8 mouse cellular contexts compared by ENCODE assay signal in genomic region chr3:59262704-59263103, GRCm38 (mm10). TPM values are rescaled to one million over a fixed set of nuclear protein-coding genes. Genes with fewer than 3 reads are reported as not detected.
A peak's percentile ranks its signal among the peaks of the same experiment; 100 is the strongest.
DNase-seq lines count a peak whose midpoint lies in the region; ATAC-seq and TF ChIP-seq lines count a peak whose summit lies in the region.

TSS of gene P2ry12 (minus strand) at chr3:59262871.

- no peak for TF ChIP-seq CTCF in liver, adult 2 months (IDR thresholded peaks at IDR 0.05; ENCODE audit: low read depth, low read length)

- H3K27me3 ChIP-seq in liver, adult 2 months (ENCODE audit: control insufficient read depth, insufficient read depth, low read length), result no peaks in the 10 kb centered on the region
- 0 out of 2 replicates have a peak, but pooled peaks cover 2% of the 10 kb centered on the region for H3K27me3 ChIP-seq in hindbrain, embryonic 13.5 days

- no peaks in the 10 kb centered on the region for H3K36me3 ChIP-seq in liver, adult 2 months (ENCODE audit: control insufficient read depth, insufficient read depth, low read length)
- peaks cover 6% of the 10 kb centered on the region; the same call in 1 of the 2 replicates for H3K36me3 ChIP-seq in hindbrain, embryonic 13.5 days

- peak within 1 kb of the TSS; percentile 20; the same call in 1 of the 2 replicates for H3K4me3 ChIP-seq in liver, adult 2 months (ENCODE audit: insufficient read depth, low read depth, low read length)
- H3K4me3 ChIP-seq in brown adipose tissue, adult 24 weeks (ENCODE audit: insufficient read depth, low read depth, low read length), result peak within 1 kb of the TSS; percentile 33; the same call in 1 of the 2 replicates
- 0 out of 2 replicates have a peak within 1 kb of the TSS, but pooled peaks have one; percentile 7 for H3K4me3 ChIP-seq in hindbrain, embryonic 13.5 days

- H3K9me3 ChIP-seq in hindbrain, embryonic 13.5 days, result no peaks in the 10 kb centered on the region

- no peaks in the 10 kb centered on the region for H3K4me1 ChIP-seq in liver, adult 2 months (ENCODE audit: control insufficient read depth, insufficient read depth, low read length)
- H3K4me1 ChIP-seq in brown adipose tissue, adult 24 weeks (ENCODE audit: control insufficient read depth, insufficient read depth, insufficient read length, low read length), result peaks cover 2% of the 10 kb centered on the region
- peaks cover 9% of the 10 kb centered on the region for H3K4me1 ChIP-seq in hindbrain, embryonic 13.5 days (replicated peaks)

- ATAC-seq in hindbrain, embryonic 13.5 days (ENCODE audit: low FRiP score), result 0 out of 2 replicates have a peak, but pooled peaks have one; percentile 25

- H3K79me2 ChIP-seq in liver, adult 2 months (ENCODE audit: control insufficient read depth, insufficient read depth, low read length), result no peaks in the 10 kb centered on the region

- H3K4me2 ChIP-seq in hindbrain, embryonic 13.5 days, result peak within 1 kb of the TSS; percentile 27; the same call in 1 of the 2 replicates

- TF ChIP-seq POLR2A in liver, adult 2 months (IDR thresholded peaks at IDR 0.05; ENCODE audit: extremely low read depth, insufficient read depth, low read length), result no peak

- 0 out of 2 replicates have a peak within 1 kb of the TSS, but pooled peaks have one; percentile 6 for H3K27ac ChIP-seq in liver, adult 2 months (replicated peaks; ENCODE audit: insufficient read depth, low read depth, low read length)
- peak within 1 kb of the TSS; percentile 54; the same call in 1 of the 2 replicates for H3K27ac ChIP-seq in brown adipose tissue, adult 24 weeks (replicated peaks; ENCODE audit: low read depth, low read length)
- no peak within 1 kb of the TSS for H3K27ac ChIP-seq in hindbrain, embryonic 13.5 days

- 78% methylated on average over 7 of the region's 7 CpGs for WGBS in liver, adult 2 months
- WGBS in hindbrain, embryonic 13.5 days, result 7% methylated on average over 7 of the region's 7 CpGs

- H3K9ac ChIP-seq in liver, adult 2 months (ENCODE audit: low read depth, low read length), result no peak within 1 kb of the TSS
- H3K9ac ChIP-seq in hindbrain, embryonic 13.5 days, result no peak within 1 kb of the TSS

- DNase-seq in liver, adult 2 months (ENCODE audit: extremely low read depth, low read depth, low spot score), result peak; percentile 47
- DNase-seq in liver, result no peak
- DNase-seq in mesoderm, embryonic 11.5 days (ENCODE audit: low read depth, low spot score), result peak; percentile 56
- DNase-seq in kidney, postnatal 25 days, result no peak
- no peak for DNase-seq in kidney, adult 9 months
- no peak for DNase-seq in cerebellum, adult 9-11 months

RNA-seq across cellular contexts. Expression of gene P2ry12, which starts in this region (rescaled TPM):
- total RNA-seq in liver, adult 2 months (2014; rRNA removed), result 2.3 and 2.6 TPM in 2 replicates
- 1.3 and 1.7 TPM in 2 replicates for polyA plus RNA-seq in liver, adult 2 months (2012; rRNA removed)
- 2.4 and 3.3 TPM in 2 replicates for polyA plus RNA-seq in brown adipose tissue, adult 24 weeks (2012; ENCODE audit: insufficient read depth, insufficient read length, missing spikeins)
- polyA plus RNA-seq in hindbrain, embryonic 13.5 days (2015; fragmentation: Nextera tagmentation; extraction: Ambion mirVana), result 10.2 and 10.9 TPM in 2 replicates

Comparison
In these comparisons a context has a peak if more than half of its experiments do, and no peak if none do; other contexts are left out.
1. DNase-seq: peak in liver, adult 2 months (single experiment) and mesoderm, embryonic 11.5 days (single experiment); none in liver (single experiment), kidney, postnatal 25 days (0 of 2), kidney, adult 9 months (single experiment) and cerebellum, adult 9-11 months (single experiment).
2. Peak in every context shown above with its lines, with median percentiles within 50 percentile points of each other: H3K4me3 ChIP-seq.